Mouse (Mus musculus) limb, embryonic 15.5 days (tissue): Measurements from ENCODE around the gene Tmem150a. TPM values are rescaled to one million over a fixed set of nuclear protein-coding genes. Genes with fewer than 3 reads are reported as not detected.

Experiments
- ATAC-seq: fragments of 200-750 bp; cut with Nextera tagmentation; 2 replicates; pipeline ENCODE4 v1.8.0; 2017; ENCODE audit warnings: low read depth, moderate TSS enrichment; ENCODE audit not compliant: insufficient number of reproducible peaks, low FRiP score, low TSS enrichment
- H3K27ac ChIP-seq: fragments of 300-500 bp; sonication (generic); 2 replicates; pipeline ENCODE4 v1.5.1; 2015; ENCODE audit warnings: moderate library complexity, mild to moderate bottlenecking, inconsistent platforms
- H3K27me3 ChIP-seq: fragments of 300-500 bp; sonication (generic); 2 replicates; pipeline ENCODE4 v1.6.1; 2015; ENCODE audit warnings: inconsistent platforms
- H3K36me3 ChIP-seq: fragments of 300-500 bp; sonication (generic); 2 replicates; pipeline ENCODE4 v1.6.1; 2015; ENCODE audit warnings: inconsistent platforms
- H3K4me1 ChIP-seq: fragments of 300-500 bp; sonication (generic); 2 replicates; pipeline ENCODE4 v1.6.1; 2015; ENCODE audit warnings: inconsistent platforms
- H3K4me2 ChIP-seq: fragments of 300-500 bp; sonication (generic); 2 replicates; pipeline ENCODE4 v1.6.1; 2015; ENCODE audit warnings: mild to moderate bottlenecking, inconsistent platforms
- H3K4me3 ChIP-seq: fragments of 300-500 bp; sonication (generic); 2 replicates; pipeline ENCODE4 v1.5.1; 2015; ENCODE audit warnings: mild to moderate bottlenecking, inconsistent platforms
- H3K9ac ChIP-seq: fragments of 300-500 bp; sonication (generic); 2 replicates; pipeline ENCODE4 v1.6.1; 2015; ENCODE audit warnings: inconsistent platforms
- H3K9me3 ChIP-seq: fragments of 300-500 bp; sonication (generic); 2 replicates; pipeline ENCODE4 v1.6.1; 2016; ENCODE audit warnings: inconsistent platforms
- WGBS: fragments of 180-500 bp; shearing (Covaris S2); methylation state at CpG from one replicate; pipeline ENCODE4 v1.1.7; 2015; 5-methylcytosine and 5-hydroxymethylcytosine counted together
- polyA plus RNA-seq: library from polyadenylated mRNA; unstranded; fragments of >200 nt; fragmentation: Nextera tagmentation; extraction: Ambion mirVana; gene quantifications from 2 replicates; pipeline ENCODE4 v1.2.1, GENCODE M21; 2015

The Tmem150a gene
- polyA plus RNA-seq, 1 experiment from 2014 or later: 12.6 TPM

DNA sequence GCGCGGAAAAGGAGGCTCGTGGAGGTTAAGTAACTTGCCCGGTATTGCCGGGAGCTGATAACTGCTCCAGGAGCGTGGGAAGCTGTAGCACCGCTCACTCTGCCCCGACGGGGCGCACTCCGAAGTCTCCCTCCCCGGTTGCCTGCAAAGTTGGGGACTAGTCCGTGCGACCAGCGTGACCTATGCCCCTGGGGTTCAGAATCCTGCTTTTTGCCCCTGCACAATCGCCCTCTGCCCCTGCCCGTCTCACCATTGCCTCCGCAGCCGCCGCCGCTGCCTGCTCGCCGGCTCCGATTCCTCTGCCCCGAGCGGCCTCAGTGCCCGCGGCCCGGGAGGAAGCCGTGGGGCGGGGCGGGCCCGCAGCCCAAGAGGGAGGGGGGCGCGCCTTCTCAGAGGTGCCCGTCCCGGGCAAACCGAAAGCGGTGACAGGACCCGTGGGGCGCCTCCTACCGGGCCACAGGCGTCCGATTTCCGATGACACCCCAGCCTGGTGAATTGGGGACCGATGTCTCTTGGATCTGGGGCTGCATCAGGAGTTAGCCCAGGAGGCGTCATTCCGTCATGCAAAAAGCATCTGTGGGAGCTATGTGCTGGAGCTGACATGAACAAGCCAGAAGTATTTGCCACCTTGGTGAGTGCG is 25.0 kb downstream of the Tmem150a start, which contains the start of gene Vamp5:
Vamp5 (minus strand) TSS at position 338 of the 640 bp plus-strand sequence.
- no peaks in the 10 kb centered on the region for H3K9me3 ChIP-seq
- 2% methylated on average over 49 of the region's 49 CpGs for WGBS
- peaks cover 10% of the 10 kb centered on the region; the same call in 1 of the 2 replicates for H3K4me1 ChIP-seq
- H3K4me3 ChIP-seq: peak within 1 kb of the TSS; percentile 55
- ATAC-seq: peak; percentile 77
- H3K27me3 ChIP-seq: no peaks in the 10 kb centered on the region
- peaks cover 8% of the 10 kb centered on the region for H3K36me3 ChIP-seq
- peak within 1 kb of the TSS; percentile 77 for H3K4me2 ChIP-seq
- H3K9ac ChIP-seq: peak within 1 kb of the TSS; percentile 44
- H3K27ac ChIP-seq: peak within 1 kb of the TSS; percentile 51

- ATAC-seq: no peak
- Histone ChIP-seq H3K27ac (no peak overlapping the region), H3K4me2 (no peak overlapping the region), H3K36me3 (peaks cover 23% of the 10 kb centered on the region), H3K4me3 (no peak overlapping the region), H3K9me3 (no peaks in the 10 kb centered on the region), H3K4me1 (peaks cover 11% of the 10 kb centered on the region; the same call in 1 of the 2 replicates), H3K27me3 (no peaks in the 10 kb centered on the region), H3K9ac (no peak overlapping the region)
- 76% methylated on average over 6 of the region's 6 CpGs for WGBS
These were observed 27.2 kb downstream of the Tmem150a start for GRCm38 (mm10) chr6:72382494-72382893.

DNA sequence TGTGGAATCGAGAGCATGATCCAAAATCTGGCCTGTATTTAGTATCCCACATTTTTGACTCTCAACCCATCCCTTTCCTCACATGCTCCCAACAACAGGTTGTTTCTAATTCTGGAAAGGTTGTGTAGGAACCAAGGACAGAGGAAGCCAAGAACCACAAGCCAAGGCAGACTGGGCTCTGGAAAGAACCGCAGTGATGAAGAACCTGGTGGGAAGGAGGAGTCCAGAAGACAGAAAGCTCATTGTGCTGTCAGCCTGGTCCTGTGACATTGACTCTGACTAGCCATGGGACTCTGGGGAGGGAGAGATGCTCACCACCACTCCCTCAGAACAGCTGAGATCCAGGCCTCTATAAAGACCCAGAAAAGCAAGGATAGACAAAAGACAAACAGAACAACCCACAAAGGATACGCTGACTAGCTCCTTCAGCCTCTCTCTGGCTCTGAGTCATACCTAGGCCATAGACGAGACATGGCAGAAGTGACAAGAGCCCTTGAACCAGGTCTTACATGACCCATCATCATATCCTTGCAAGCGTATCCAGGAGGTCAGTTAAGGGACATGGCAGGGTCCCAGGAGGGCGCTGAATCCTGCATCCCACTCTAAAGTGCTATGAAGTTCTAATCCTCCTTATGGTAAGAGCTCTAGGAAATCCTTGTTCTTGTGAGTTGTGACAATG is 28.0 kb downstream of the Tmem150a start:
- peaks cover 23% of the 10 kb centered on the region for H3K36me3 ChIP-seq
- no peak overlapping the region for H3K4me2 ChIP-seq
- H3K27me3 ChIP-seq: no peaks in the 10 kb centered on the region
- no peak overlapping the region for H3K9ac ChIP-seq
- no peak overlapping the region for H3K27ac ChIP-seq
- WGBS: 84% methylated on average over 6 of the region's 6 CpGs
- H3K4me3 ChIP-seq: no peak overlapping the region
- no peaks in the 10 kb centered on the region for H3K9me3 ChIP-seq
- peaks cover 18% of the 10 kb centered on the region; the same call in 1 of the 2 replicates for H3K4me1 ChIP-seq
- ATAC-seq: no peak

- ATAC-seq: no peak
- Histone ChIP-seq H3K4me3 (no peak overlapping the region), H3K9me3 (no peaks in the 10 kb centered on the region), H3K27me3 (no peaks in the 10 kb centered on the region), H3K4me1 (peaks cover 25% of the 10 kb centered on the region), H3K36me3 (peaks cover 23% of the 10 kb centered on the region), H3K27ac (no peak overlapping the region), H3K9ac (no peak overlapping the region), H3K4me2 (no peak overlapping the region)
- 92% methylated on average over 7 of the region's 7 CpGs for WGBS
These were observed 28.7 kb downstream of the Tmem150a start for GRCm38 (mm10) chr6:72383952-72384351.

DNA sequence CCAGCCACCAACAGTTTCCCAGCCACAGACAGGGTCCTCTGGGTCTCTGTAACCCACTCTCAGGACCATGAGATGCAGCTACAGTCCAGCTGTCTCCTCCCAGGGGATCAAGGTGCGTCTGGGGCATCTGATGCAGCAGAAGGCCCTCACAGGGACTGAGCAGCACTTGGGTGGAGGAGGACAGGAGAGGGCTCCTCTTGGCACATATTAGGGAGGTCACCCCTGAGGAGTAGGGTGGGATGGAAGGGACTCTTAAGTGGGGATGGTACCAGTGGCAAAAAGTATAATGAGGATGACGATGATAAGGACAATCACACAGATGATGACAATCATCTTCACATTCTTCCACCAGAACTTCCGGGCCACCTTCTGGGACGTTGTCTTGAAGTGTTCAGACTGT is 30.0 kb downstream of the Tmem150a start:
- WGBS: 83% methylated on average over 4 of the region's 4 CpGs
- H3K4me3 ChIP-seq: no peak overlapping the region
- H3K27me3 ChIP-seq: no peaks in the 10 kb centered on the region
- H3K4me1 ChIP-seq: peaks cover 24% of the 10 kb centered on the region
- ATAC-seq: no peak
- H3K9ac ChIP-seq: no peak overlapping the region
- H3K4me2 ChIP-seq: no peak overlapping the region
- H3K27ac ChIP-seq: no peak overlapping the region
- H3K9me3 ChIP-seq: no peaks in the 10 kb centered on the region
- peaks cover 23% of the 10 kb centered on the region for H3K36me3 ChIP-seq

DNA sequence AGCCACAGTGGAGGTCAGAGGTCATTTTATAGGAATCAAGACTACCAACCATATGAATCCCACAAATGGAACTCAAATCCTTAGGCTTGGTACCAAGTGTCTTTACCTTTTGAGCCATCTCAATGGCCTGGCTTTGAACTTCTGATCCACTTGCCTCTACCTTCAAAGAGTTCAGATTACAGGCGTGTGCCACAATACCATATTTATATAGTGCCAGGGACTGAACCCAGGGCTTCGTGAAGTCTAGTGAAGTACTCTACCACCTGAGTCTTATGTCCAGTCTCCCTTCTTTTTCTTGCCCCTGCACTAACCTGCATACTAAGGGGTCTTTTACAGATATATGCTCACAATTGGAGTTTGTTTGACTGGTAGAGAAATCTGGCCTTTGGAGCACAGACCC is 31.3 kb downstream of the Tmem150a start:
- no peak for ATAC-seq
- Histone ChIP-seq H3K4me2 (no peak overlapping the region), H3K27me3 (no peaks in the 10 kb centered on the region), H3K27ac (no peak overlapping the region), H3K36me3 (peaks cover 23% of the 10 kb centered on the region), H3K9me3 (no peaks in the 10 kb centered on the region), H3K4me1 (peaks cover 29% of the 10 kb centered on the region), H3K9ac (no peak overlapping the region), H3K4me3 (no peak overlapping the region)
- 95% methylated on average over 2 of the region's 2 CpGs for WGBS

GRCm38 (mm10) chr6:72387816-72388215 is 32.6 kb downstream of the Tmem150a start:
- Histone ChIP-seq H3K27me3 (no peaks in the 10 kb centered on the region), H3K36me3 (peaks cover 23% of the 10 kb centered on the region), H3K9ac (no peak overlapping the region), H3K4me3 (no peak overlapping the region), H3K4me1 (peaks cover 29% of the 10 kb centered on the region), H3K9me3 (no peaks in the 10 kb centered on the region), H3K4me2 (no peak overlapping the region), H3K27ac (no peak overlapping the region)
- no peak for ATAC-seq
- 48% methylated on average over 3 of the region's 3 CpGs for whole genome bisulfite sequencing

DNA sequence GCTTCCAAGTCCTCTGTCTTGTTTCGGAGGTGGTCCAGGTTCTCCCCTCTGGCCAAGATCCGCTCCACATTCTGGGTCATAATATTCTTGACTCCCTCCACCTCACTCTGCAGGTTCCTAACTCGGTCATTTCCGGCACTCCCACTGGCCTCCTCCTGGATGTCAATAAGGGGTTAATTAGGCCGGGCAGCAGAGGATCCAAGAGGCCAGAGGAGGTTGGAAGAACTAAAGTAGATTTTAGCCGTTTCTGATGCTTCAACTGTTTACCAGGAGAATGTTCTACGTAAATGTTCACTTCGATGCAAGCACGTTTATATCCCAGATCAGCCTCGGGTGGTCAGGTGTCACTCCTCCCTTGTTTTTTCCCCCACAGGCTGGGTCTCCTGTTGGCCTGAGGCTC is 33.0 kb downstream of the Tmem150a start:
- H3K9me3 ChIP-seq: no peaks in the 10 kb centered on the region
- no peak overlapping the region for H3K9ac ChIP-seq
- H3K4me2 ChIP-seq: 0 out of 2 replicates have a peak overlapping the region, but pooled peaks have one; percentile 61
- H3K4me1 ChIP-seq: peaks cover 29% of the 10 kb centered on the region
- no peak overlapping the region for H3K4me3 ChIP-seq
- no peaks in the 10 kb centered on the region for H3K27me3 ChIP-seq
- no peak overlapping the region for H3K27ac ChIP-seq
- ATAC-seq: no peak
- 53% methylated on average over 10 of the region's 10 CpGs for WGBS
- peaks cover 23% of the 10 kb centered on the region for H3K36me3 ChIP-seq

DNA sequence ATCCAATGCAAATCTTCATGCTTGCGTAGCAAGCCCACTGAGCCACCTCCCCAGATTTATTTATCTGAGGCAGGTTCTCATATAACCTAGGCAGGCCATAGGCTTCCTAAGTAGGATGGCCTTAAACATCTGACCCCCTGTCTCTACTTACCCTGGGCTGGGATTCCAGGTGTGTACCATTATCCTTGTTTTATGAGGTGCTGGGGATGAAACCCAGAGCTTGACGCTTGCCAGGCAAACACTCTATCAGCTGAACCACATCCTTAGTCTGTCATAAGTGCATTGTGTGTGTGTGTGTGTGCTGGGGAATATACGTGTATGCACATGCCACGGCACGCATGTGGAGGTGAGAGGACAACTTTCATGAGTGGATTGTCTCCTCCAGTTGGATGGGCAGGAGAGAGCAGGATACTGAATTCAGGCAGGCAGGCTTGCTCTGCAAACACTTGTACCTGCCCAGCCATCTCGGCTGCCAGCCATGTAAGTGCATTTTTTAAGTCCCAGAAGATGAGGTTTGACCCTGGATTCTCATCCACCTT is 33.6 kb downstream of the Tmem150a start:
- H3K9ac ChIP-seq: no peak overlapping the region
- H3K4me3 ChIP-seq: peak overlapping the region; percentile 49; the same call in 1 of the 2 replicates
- H3K4me1 ChIP-seq: peaks cover 29% of the 10 kb centered on the region

GRCm38 (mm10) chr6:72389471-72389940 is 34.3 kb downstream of the Tmem150a start:
- no peaks in the 10 kb centered on the region for H3K27me3 ChIP-seq
- H3K36me3 ChIP-seq: peaks cover 23% of the 10 kb centered on the region
- peak; percentile 35; the same call in 1 of the 2 replicates for ATAC-seq
- peak overlapping the region; percentile 61 for H3K4me2 ChIP-seq
- 11% methylated on average over 13 of the region's 13 CpGs for WGBS
- peak overlapping the region; percentile 57 for H3K9ac ChIP-seq
- H3K9me3 ChIP-seq: no peaks in the 10 kb centered on the region
- H3K4me3 ChIP-seq: peak overlapping the region; percentile 49
- peaks cover 29% of the 10 kb centered on the region for H3K4me1 ChIP-seq
- peak overlapping the region; percentile 89 for H3K27ac ChIP-seq

More for the DNA sequence above, 33.6 kb downstream of the Tmem150a start:
- ATAC-seq: no peak
- peak overlapping the region; percentile 89; the same call in 1 of the 2 replicates for H3K27ac ChIP-seq
- no peaks in the 10 kb centered on the region for H3K27me3 ChIP-seq
- H3K36me3 ChIP-seq: peaks cover 23% of the 10 kb centered on the region
- WGBS: 53% methylated on average over 6 of the region's 6 CpGs
- peak overlapping the region; percentile 61 for H3K4me2 ChIP-seq
- H3K9me3 ChIP-seq: no peaks in the 10 kb centered on the region

DNA sequence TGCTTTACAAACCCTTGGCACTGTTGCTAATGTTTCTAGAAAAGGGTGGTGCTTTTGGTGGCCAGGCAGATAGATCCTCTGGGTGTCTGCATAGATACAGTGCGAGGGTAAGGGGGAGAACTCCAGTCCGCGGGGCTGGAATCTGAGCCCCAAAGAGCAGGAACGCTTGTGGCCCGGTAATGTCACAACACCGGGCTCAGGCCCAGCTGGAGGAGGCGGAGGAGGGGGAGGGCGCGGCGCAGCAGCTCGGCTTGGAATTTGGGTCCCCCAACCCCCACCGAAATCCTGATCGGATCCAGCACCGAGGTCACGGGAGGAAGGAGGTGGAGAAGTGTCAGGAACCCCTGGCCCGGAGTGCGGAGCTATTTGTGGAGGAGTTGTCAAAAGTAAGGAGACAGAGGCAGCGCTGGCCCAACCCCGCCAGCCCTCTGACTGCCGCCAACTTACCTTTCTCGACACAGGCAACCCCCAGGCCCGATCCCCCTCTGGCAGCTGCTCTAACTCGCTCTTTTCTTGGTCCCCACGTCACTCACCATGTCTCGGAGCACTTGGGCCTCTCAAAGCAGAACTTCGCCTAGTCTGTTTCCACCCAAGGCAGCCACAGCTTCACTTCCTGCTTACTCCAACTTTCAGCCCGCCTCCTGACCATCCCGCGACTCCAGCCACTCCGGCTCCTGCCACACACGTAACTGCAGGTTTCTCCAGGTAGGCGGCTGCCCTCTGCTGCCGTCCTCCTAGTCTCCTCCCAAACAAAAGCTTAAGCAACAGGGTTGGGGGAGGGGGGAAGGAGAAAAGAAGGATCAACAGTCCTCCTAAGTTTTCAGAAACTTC is 34.9 kb downstream of the Tmem150a start, which contains the start of gene Vamp8:
Vamp8 (minus strand) TSS at position 763 of the 831 bp plus-strand sequence.
- Histone ChIP-seq H3K9ac (peak within 1 kb of the TSS; percentile 57), H3K27ac (peak within 1 kb of the TSS; percentile 89), H3K4me1 (peaks cover 29% of the 10 kb centered on the region), H3K9me3 (no peaks in the 10 kb centered on the region), H3K4me3 (peak within 1 kb of the TSS; percentile 49), H3K36me3 (peaks cover 16% of the 10 kb centered on the region), H3K27me3 (no peaks in the 10 kb centered on the region), H3K4me2 (peak within 1 kb of the TSS; percentile 61)
- ATAC-seq: peak; percentile 60; the same call in 1 of the 2 replicates
- under 1% methylated on average over 33 of the region's 33 CpGs for WGBS
